Comparison of ENCODE assay signal across 22 mouse cellular contexts in the genomic region with DNA sequence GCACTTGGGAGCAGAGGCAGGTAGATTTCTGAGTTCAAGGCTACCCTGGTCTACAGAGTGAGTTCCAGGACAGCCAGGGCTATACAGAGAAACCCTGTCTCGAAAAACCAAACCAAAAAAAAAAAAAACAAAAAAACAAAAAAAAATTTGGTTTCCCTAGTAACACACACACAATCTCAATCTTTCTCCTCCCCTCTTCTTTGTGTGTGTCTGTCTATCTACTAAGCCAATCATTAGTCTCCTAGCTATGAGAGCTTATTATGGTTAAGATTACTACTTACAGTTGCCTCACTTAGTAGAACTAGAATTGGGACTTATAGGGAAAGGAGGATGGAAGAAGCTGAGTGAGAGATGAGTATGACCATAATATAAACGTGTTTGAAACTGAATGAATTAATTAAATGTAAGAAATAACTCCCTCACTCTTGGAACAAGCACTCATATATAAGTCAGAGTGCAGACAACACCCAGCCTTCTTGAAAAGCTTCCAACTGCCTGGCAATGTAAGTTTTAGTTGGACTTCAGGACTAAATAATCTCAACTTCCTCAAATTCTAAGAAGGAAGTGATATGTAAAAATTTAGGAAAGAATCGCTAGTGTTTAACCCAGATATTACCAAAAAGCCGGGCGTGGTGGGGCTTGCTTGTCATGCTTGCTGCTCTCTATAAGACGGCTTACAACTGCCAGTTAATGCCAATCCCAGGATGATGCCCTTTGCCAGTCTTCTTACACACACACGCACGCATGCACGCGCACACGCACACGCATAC. TPM values are rescaled to one million over a fixed set of nuclear protein-coding genes. Genes with fewer than 3 reads are reported as not detected.
DNase-seq lines count a peak whose midpoint lies in the region; ATAC-seq and TF ChIP-seq lines count a peak whose summit lies in the region.
"Had no signal": no experiment of that assay in that cellular context is flagged by ENCODE, and none has a peak within 500 bp of the region (broad histone marks: within the 10 kb centered on the region; RNA-seq: fewer than 3 reads in every experiment).

No protein-coding gene starts in this region.

- WGBS in heart, adult 2 months = 81% methylated on average over 12 of the region's 12 CpGs
- 49% methylated on average over 12 of the region's 12 CpGs for WGBS in liver, embryonic 15.5 days (ENCODE audit: insufficient replicate concordance)
- WGBS in midbrain, embryonic 16.5 days = 95% methylated on average over 12 of the region's 12 CpGs

- no peak overlapping the region for H3K9ac ChIP-seq in heart, adult 2 months (ENCODE audit: low read depth, low read length)
- H3K9ac ChIP-seq in liver, embryonic 15.5 days = peak overlapping the region; percentile 19; the same call in 1 of the 2 replicates
- no peak overlapping the region for H3K9ac ChIP-seq in midbrain, embryonic 16.5 days (ENCODE audit: low read depth, low read length)
- H3K9ac ChIP-seq: embryonic facial prominence, embryonic 12.5 days; heart, embryonic 12.5 days; neural tube, embryonic 12.5 days had no signal

- TF ChIP-seq POLR2A in heart, adult 2 months (IDR thresholded peaks at IDR 0.05; ENCODE audit: insufficient read depth, low read depth, low read length) = no peak

- intact Hi-C loops in heart, adult 2 months (cut with DNase I) = no loop called here
- intact Hi-C loops in left cerebral cortex, postnatal 14 days (cut with DNase I) = no loop called here

- H3K36me3 ChIP-seq in heart, adult 2 months (ENCODE audit: control insufficient read depth, insufficient read depth, low read length) = peaks cover 6% of the 10 kb centered on the region
- peaks cover 46% of the 10 kb centered on the region for H3K36me3 ChIP-seq in liver, embryonic 15.5 days (replicated peaks)
- H3K36me3 ChIP-seq in midbrain, embryonic 16.5 days (ENCODE audit: control insufficient read depth, insufficient read depth, low read length) = peaks cover 2% of the 10 kb centered on the region; the same call in 1 of the 2 replicates

- no peaks in the 10 kb centered on the region for H3K27me3 ChIP-seq in heart, adult 2 months (ENCODE audit: control insufficient read depth, insufficient read depth, low read length)
- no peaks in the 10 kb centered on the region for H3K27me3 ChIP-seq in liver, embryonic 15.5 days
- no peaks in the 10 kb centered on the region for H3K27me3 ChIP-seq in midbrain, embryonic 16.5 days (ENCODE audit: control insufficient read depth, insufficient read depth, low read depth, low read length)
- H3K27me3 ChIP-seq: CH12.LX; embryonic facial prominence, embryonic 12.5 days; heart, embryonic 12.5 days; neural tube, embryonic 12.5 days had no signal

- no peaks in the 10 kb centered on the region for H3K9me3 ChIP-seq in liver, embryonic 15.5 days (replicated peaks)
- no peaks in the 10 kb centered on the region for H3K9me3 ChIP-seq in midbrain, embryonic 16.5 days (replicated peaks; ENCODE audit: control insufficient read depth, low read length, poor library complexity, severe bottlenecking)
- H3K9me3 ChIP-seq: embryonic facial prominence, embryonic 12.5 days; forebrain, embryonic 10.5 days; heart, embryonic 12.5 days; neural tube, embryonic 12.5 days had no signal

- no peak for TF ChIP-seq EP300 in heart, adult 2 months (IDR thresholded peaks at IDR 0.05; ENCODE audit: insufficient read depth, low read depth, low read length)

- H3K79me2 ChIP-seq in heart, adult 2 months (replicated peaks; ENCODE audit: control insufficient read depth, insufficient read depth, low read length) = peaks cover 5% of the 10 kb centered on the region

- no peak overlapping the region for H3K27ac ChIP-seq in heart, adult 2 months
- peak overlapping the region; percentile 91 for H3K27ac ChIP-seq in liver, embryonic 15.5 days (replicated peaks)
- H3K27ac ChIP-seq in midbrain, embryonic 16.5 days (ENCODE audit: low read length) = no peak overlapping the region
- H3K27ac ChIP-seq: embryonic facial prominence, embryonic 12.5 days; forebrain, embryonic 10.5 days; hindbrain, postnatal 0 days; neural tube, embryonic 12.5 days; stomach, postnatal 0 days had no signal

- peak; percentile 3 for DNase-seq in heart, adult 8-10 months (ENCODE audit: low spot score)
- DNase-seq in heart, adult 2 months = no peak
- DNase-seq in left cerebral cortex, postnatal 14 days (ENCODE audit: low spot score in 2 of 2) = no peak
- DNase-seq in layer of hippocampus, adult 8-10 months (ENCODE audit: low spot score in 2 of 2) = no peak
- DNase-seq: adrenal gland, postnatal 14 days; cerebellum, adult 8-10 months; gastrocnemius, postnatal 25 days; kidney, adult 18-20 months; kidney, postnatal 10 days; left cerebral cortex, postnatal 4 days; right cerebral cortex, postnatal 14 days had no signal

- peak; percentile 43 for ATAC-seq in erythroid progenitor cell, adult 5-6 weeks (replicated peaks; ENCODE audit: low FRiP score, poor library complexity, severe bottlenecking)
- no peak for ATAC-seq in liver, embryonic 15.5 days (ENCODE audit: insufficient read depth)
- no peak for ATAC-seq in frontal cortex, adult (ENCODE audit: low TSS enrichment)
- ATAC-seq in midbrain, embryonic 16.5 days = no peak
- ATAC-seq: hindbrain, postnatal 0 days had no signal

- H3K4me3 ChIP-seq in heart, adult 2 months = no peak overlapping the region
- no peak overlapping the region for H3K4me3 ChIP-seq in liver, embryonic 15.5 days (replicated peaks)
- no peak overlapping the region for H3K4me3 ChIP-seq in midbrain, embryonic 16.5 days (ENCODE audit: low read depth, low read length)
- H3K4me3 ChIP-seq: embryonic facial prominence, embryonic 12.5 days; forebrain, embryonic 10.5 days; heart, embryonic 12.5 days; neural tube, embryonic 12.5 days had no signal

- no peak for TF ChIP-seq CTCF in heart, adult 2 months (IDR thresholded peaks at IDR 0.05)

- H3K4me2 ChIP-seq in liver, embryonic 15.5 days = peak overlapping the region; percentile 49
- H3K4me2 ChIP-seq in midbrain, embryonic 16.5 days (ENCODE audit: low read length) = no peak overlapping the region
- H3K4me2 ChIP-seq: embryonic facial prominence, embryonic 12.5 days; heart, embryonic 12.5 days; neural tube, embryonic 12.5 days had no signal

- peaks cover 6% of the 10 kb centered on the region for H3K4me1 ChIP-seq in heart, adult 2 months (ENCODE audit: control insufficient read depth, insufficient read depth, low read length)
- H3K4me1 ChIP-seq in liver, embryonic 15.5 days (replicated peaks) = peaks cover 77% of the 10 kb centered on the region
- H3K4me1 ChIP-seq in midbrain, embryonic 16.5 days (ENCODE audit: control insufficient read depth, insufficient read depth, low read length) = no peaks in the 10 kb centered on the region; the same call in 1 of the 2 replicates
- H3K4me1 ChIP-seq: embryonic facial prominence, embryonic 12.5 days; forebrain, embryonic 10.5 days had no signal

RNA-seq across cellular contexts. Expression of gene Gapvd1, which starts 13.5 kb away (rescaled TPM):
- total RNA-seq in heart, adult 8-10 months (2022) = 10 to 100 TPM; 35.0 to 38.9 (median 37.2) TPM
- total RNA-seq in heart, adult 2 months (2021) = 10 to 100 TPM; 35.5 to 36.7 TPM
- 10.2 and 17.7 TPM in 2 replicates for polyA plus RNA-seq in heart, adult 2 months (2012; rRNA removed)
- total RNA-seq in erythroid progenitor cell, adult 5-6 weeks (2015; ENCODE audit: low replicate concordance) = 106 and 118 TPM in 2 replicates
- total RNA-seq in erythroid progenitor cell, adult 5-6 weeks (2017; ENCODE audit: low replicate concordance) = 198 and 392 TPM in 2 replicates
- 79.9 and 89.4 TPM in 2 replicates for polyA plus RNA-seq in liver, embryonic 15.5 days (2015; fragmentation: Nextera tagmentation; extraction: Ambion mirVana)
- total RNA-seq in left cerebral cortex, postnatal 14 days (2021) = 100 to 1,000 TPM; 105 to 106 TPM
- total RNA-seq in layer of hippocampus, adult 8-10 months (2022) = 100 to 1,000 TPM in 2 of 4 experiments, 10 to 100 TPM in 2; 84.9 to 115 (median 99.1) TPM
- 107 and 113 TPM in 2 replicates for polyA plus RNA-seq in midbrain, embryonic 16.5 days (2015; fragmentation: Nextera tagmentation; extraction: Ambion mirVana)

RNA-seq across cellular contexts. Expression of gene Hspa5, which starts 30.2 kb away (rescaled TPM):
- 100 to 1,000 TPM; 590 to 816 (median 680) TPM for total RNA-seq in heart, adult 8-10 months (2022)
- 100 to 1,000 TPM; 752 to 818 TPM for total RNA-seq in heart, adult 2 months (2021)
- 427 and 503 TPM in 2 replicates for polyA plus RNA-seq in heart, adult 2 months (2012; rRNA removed)
- 168 and 188 TPM in 2 replicates for total RNA-seq in erythroid progenitor cell, adult 5-6 weeks (2015; ENCODE audit: low replicate concordance)
- total RNA-seq in erythroid progenitor cell, adult 5-6 weeks (2017; ENCODE audit: low replicate concordance) = 512 and 550 TPM in 2 replicates
- 509 TPM in 2 replicates for polyA plus RNA-seq in liver, embryonic 15.5 days (2015; fragmentation: Nextera tagmentation; extraction: Ambion mirVana)
- total RNA-seq in left cerebral cortex, postnatal 14 days (2021) = 100 to 1,000 TPM; 260 to 334 TPM
- total RNA-seq in layer of hippocampus, adult 8-10 months (2022) = 100 to 1,000 TPM; 196 to 459 (median 340) TPM
- 420 and 450 TPM in 2 replicates for polyA plus RNA-seq in midbrain, embryonic 16.5 days (2015; fragmentation: Nextera tagmentation; extraction: Ambion mirVana)

RNA-seq across cellular contexts. Expression of gene Rabepk, which starts 58.1 kb away (rescaled TPM):
- 10 to 100 TPM; 10.2 to 14.5 (median 11.3) TPM for total RNA-seq in heart, adult 8-10 months (2022)
- total RNA-seq in heart, adult 2 months (2021) = 10 to 100 TPM; 12.1 to 13.3 TPM
- polyA plus RNA-seq in heart, adult 2 months (2012; rRNA removed) = 19.3 and 23.4 TPM in 2 replicates
- 1.3 and 9.0 TPM in 2 replicates for total RNA-seq in erythroid progenitor cell, adult 5-6 weeks (2015; ENCODE audit: low replicate concordance)
- 1.5 and 4.7 TPM in 2 replicates for total RNA-seq in erythroid progenitor cell, adult 5-6 weeks (2017; ENCODE audit: low replicate concordance)
- 20.1 and 22.3 TPM in 2 replicates for polyA plus RNA-seq in liver, embryonic 15.5 days (2015; fragmentation: Nextera tagmentation; extraction: Ambion mirVana)
- total RNA-seq in left cerebral cortex, postnatal 14 days (2021) = 10 to 100 TPM; 25.8 to 26.2 TPM
- total RNA-seq in layer of hippocampus, adult 8-10 months (2022) = 10 to 100 TPM; 36.7 to 46.4 (median 37.5) TPM
- 24.5 and 27.4 TPM in 2 replicates for polyA plus RNA-seq in midbrain, embryonic 16.5 days (2015; fragmentation: Nextera tagmentation; extraction: Ambion mirVana)
